Mouse (Mus musculus) liver, embryonic 13.5 days (tissue): Measurements from ENCODE around the gene Ret. TPM values are rescaled to one million over a fixed set of nuclear protein-coding genes. Genes with fewer than 3 reads are reported as not detected.

ENCODE experiments used
- ATAC-seq: fragments of 200-750 bp; cut with Nextera tagmentation; 2 replicates; pipeline ENCODE4 v1.8.0; 2017; ENCODE audit warnings: low read depth, mild to moderate bottlenecking, moderate number of reproducible peaks, moderate library complexity
- DNase-seq: peaks from one replicate; pipeline ENCODE4 v3.0.0; 2022
- H3K27ac ChIP-seq: fragments of 300-500 bp; sonication (generic); 2 replicates; pipeline ENCODE4 v1.5.1; 2015; ENCODE audit warnings: moderate library complexity, mild to moderate bottlenecking, inconsistent platforms
- H3K27me3 ChIP-seq: fragments of 300-500 bp; sonication (generic); 2 replicates; pipeline ENCODE4 v1.6.1; 2015; ENCODE audit warnings: mild to moderate bottlenecking, inconsistent platforms
- H3K36me3 ChIP-seq: fragments of 300-500 bp; sonication (generic); 2 replicates; pipeline ENCODE4 v1.6.1; 2015; ENCODE audit warnings: mild to moderate bottlenecking, inconsistent platforms
- H3K4me1 ChIP-seq: fragments of 300-500 bp; sonication (generic); replicated peaks from 2 replicates; pipeline ENCODE4 v1.6.1; 2015; ENCODE audit warnings: inconsistent platforms
- H3K4me2 ChIP-seq: fragments of 300-500 bp; sonication (generic); 2 replicates; pipeline ENCODE4 v1.6.1; 2015; ENCODE audit warnings: inconsistent platforms, mild to moderate bottlenecking, moderate library complexity
- H3K4me3 ChIP-seq: fragments of 300-500 bp; sonication (generic); replicated peaks from 2 replicates; pipeline ENCODE4 v1.5.1; 2015; ENCODE audit warnings: mild to moderate bottlenecking, inconsistent platforms
- H3K9ac ChIP-seq: fragments of 300-500 bp; sonication (generic); 2 replicates; pipeline ENCODE4 v1.6.1; 2015; ENCODE audit warnings: mild to moderate bottlenecking, inconsistent platforms
- H3K9me3 ChIP-seq: fragments of 300-500 bp; sonication (generic); replicated peaks from 2 replicates; pipeline ENCODE4 v1.6.1; 2016; ENCODE audit warnings: inconsistent platforms
- WGBS: fragments of 180-500 bp; shearing (Covaris S2); methylation state at CpG from one replicate; pipeline ENCODE4 v1.1.7; 2015; ENCODE audit not compliant: insufficient replicate concordance; 5-methylcytosine and 5-hydroxymethylcytosine counted together
- polyA plus RNA-seq: library from polyadenylated mRNA; unstranded; fragments of >200 nt; fragmentation: Nextera tagmentation; extraction: Ambion mirVana; gene quantifications from 2 replicates; pipeline ENCODE4 v1.2.1, GENCODE M21; 2015

Ret gene
- polyA plus RNA-seq, 1 experiment from 2014 or later = 0.02 TPM

DNA sequence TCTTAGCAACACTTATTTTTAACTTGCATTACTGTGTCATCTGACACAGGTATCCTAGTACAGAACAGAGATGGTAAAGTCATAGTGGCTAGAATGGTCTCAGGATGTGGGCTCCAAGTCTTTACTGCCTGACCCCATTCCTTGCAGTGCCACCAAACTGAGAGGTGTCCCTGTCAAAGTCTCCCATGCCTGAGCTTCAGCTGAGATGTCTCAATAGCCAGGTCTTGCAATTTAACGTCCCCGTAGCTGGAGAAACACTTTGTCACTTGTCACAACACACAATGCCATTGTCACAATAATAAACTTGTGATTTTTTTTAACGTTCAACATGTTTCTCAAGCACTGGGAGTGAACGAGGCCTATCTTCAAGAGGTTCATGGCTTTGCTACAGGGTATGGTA lies 47.4 kb downstream of the Ret start:
- Histone ChIP-seq H3K36me3 (no peaks in the 10 kb centered on the region), H3K9me3 (no peaks in the 10 kb centered on the region), H3K9ac (no peak overlapping the region), H3K27ac (no peak overlapping the region), H3K4me1 (no peaks in the 10 kb centered on the region), H3K4me2 (no peak overlapping the region), H3K27me3 (no peaks in the 10 kb centered on the region), H3K4me3 (no peak overlapping the region)
- WGBS = 68% methylated on average over 4 of the region's 4 CpGs
- no peak for ATAC-seq
- DNase-seq = no peak

DNA sequence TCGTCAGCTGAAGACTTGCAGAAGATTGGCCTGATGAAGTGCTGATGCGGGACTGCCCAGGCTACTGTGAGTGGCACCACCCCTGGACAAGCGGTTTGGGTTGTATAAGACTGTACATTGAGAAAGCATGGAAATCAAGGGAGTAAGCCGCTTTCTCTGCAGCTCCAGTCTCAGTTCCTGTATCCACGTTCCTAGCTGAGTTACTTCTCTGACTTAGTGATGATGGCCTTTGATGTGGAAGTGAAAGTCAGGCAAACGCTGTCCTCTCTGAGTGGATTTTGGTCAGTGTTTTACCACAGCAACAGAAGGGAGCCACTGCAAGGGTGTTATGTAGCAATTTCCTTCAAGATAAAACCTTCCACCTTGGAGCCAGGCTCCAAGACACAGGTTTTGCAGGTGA lies 56.6 kb downstream of the Ret start:
- ATAC-seq = no peak
- Histone ChIP-seq H3K4me2 (no peak overlapping the region), H3K9me3 (no peaks in the 10 kb centered on the region), H3K4me1 (peaks cover 21% of the 10 kb centered on the region), H3K9ac (no peak overlapping the region), H3K27ac (no peak overlapping the region), H3K4me3 (no peak overlapping the region), H3K27me3 (no peaks in the 10 kb centered on the region), H3K36me3 (no peaks in the 10 kb centered on the region)
- 69% methylated on average over 6 of the region's 6 CpGs for WGBS
- no peak for DNase-seq

DNA sequence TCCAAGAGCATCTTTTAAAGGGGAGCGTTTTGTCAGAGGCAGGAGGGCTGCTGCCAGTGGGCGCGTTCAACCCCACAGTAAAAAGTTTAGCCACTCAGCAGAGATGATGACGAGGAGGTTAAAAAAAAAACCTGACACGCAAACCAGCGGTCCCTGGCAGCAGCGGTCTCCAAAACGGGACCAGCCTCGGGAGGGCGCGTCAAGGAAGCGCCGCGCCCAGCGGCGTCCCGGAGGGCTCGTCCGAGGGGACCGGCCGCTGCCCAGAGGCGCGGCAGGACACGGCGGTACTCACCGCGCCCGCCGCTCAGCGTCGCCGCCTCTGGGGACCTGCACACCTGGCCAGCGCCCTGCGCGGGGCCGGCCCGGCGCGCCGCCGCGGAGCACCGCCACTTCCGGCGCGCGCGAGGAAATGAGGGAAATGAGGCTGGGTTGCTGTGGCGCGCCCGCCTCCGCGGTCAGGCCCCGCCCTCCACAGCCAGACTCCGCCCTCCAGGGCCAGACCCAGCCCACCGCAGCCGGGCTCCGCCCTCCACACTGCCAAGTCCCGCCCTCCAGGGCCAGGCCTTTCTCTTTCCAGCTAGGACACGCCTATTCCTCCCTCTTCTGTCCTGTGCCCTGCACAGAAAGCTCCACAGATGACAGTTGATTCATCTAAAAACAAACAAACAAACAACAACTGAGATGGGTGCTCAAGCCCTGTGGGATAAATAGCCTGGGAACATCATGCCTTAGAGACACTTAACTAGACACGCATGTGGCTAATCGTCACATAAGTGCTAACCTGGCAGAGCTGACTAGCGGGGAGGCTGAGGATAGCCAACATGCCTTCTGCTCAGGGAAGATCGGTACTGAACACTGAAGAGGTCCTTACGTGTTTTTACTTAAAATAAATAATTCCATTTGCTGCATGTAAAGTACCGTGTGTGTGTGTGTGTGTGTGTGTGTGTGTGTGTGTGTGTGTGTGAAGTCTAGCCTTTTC lies 58.5 kb downstream of the Ret start, which contains the start of gene Csgalnact2:
Csgalnact2 (minus strand) TSS at position 410 of the 979 bp plus-strand sequence.
- 6% methylated on average over 55 of the region's 66 CpGs for WGBS
- Histone ChIP-seq H3K4me2 (peak within 1 kb of the TSS; percentile 84), H3K9me3 (no peaks in the 10 kb centered on the region), H3K9ac (peak within 1 kb of the TSS; percentile 82), H3K27ac (peak within 1 kb of the TSS; percentile 75), H3K36me3 (no peaks in the 10 kb centered on the region), H3K4me1 (peaks cover 26% of the 10 kb centered on the region), H3K4me3 (peak within 1 kb of the TSS; percentile 81), H3K27me3 (no peaks in the 10 kb centered on the region)
- peak; percentile 93 for DNase-seq
- ATAC-seq = peak; percentile 96

DNA sequence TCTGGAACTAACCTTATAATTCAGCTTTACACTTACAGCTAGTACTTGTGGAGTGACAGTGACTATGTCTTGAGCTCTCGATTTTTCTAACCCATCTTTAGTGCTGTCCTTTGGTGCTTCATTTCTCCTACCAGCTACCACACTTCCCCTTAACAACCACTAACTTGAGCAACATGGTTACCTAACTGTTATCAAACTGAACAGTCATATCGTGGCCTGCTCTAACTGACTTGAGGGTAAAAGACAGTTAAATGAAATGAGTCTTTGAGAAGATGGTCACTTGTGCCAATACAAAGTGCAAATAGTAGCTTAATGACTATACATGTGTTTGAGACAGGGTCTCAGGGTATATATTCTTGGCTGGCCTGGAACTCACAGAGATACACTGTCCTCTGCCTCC lies 60.4 kb downstream of the Ret start:
- DNase-seq (no peak), ATAC-seq (no peak)
- peaks cover 26% of the 10 kb centered on the region for H3K4me1 ChIP-seq
- peak overlapping the region; percentile 2; the same call in 1 of the 2 replicates for H3K4me3 ChIP-seq
- H3K36me3 ChIP-seq = no peaks in the 10 kb centered on the region
- H3K4me2 ChIP-seq = peak overlapping the region; percentile 38
- 20% methylated on average over 2 of the region's 2 CpGs for WGBS
- no peaks in the 10 kb centered on the region for H3K9me3 ChIP-seq
- no peak overlapping the region for H3K27ac ChIP-seq
- H3K27me3 ChIP-seq = no peaks in the 10 kb centered on the region
- no peak overlapping the region for H3K9ac ChIP-seq

DNA sequence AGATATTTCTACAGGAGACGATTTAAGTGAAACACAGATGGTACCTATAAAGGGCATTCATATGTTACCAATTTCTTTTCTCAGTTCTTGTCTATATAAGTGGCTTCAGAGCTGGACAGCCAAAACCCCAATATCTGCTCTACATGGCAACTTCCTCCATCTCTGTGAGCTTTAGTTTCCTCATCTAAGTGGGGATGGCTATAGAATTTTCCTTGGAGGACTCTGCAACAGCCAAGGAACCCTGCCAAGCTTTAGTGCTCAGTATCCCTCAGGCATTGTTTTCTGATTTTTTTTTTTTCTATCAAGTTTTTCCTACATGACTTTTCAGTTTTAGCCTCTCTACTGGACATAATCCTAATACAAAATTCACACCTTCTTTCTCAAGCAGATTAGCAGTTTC lies 63.1 kb downstream of the Ret start:
- Histone ChIP-seq H3K36me3 (no peaks in the 10 kb centered on the region), H3K9me3 (no peaks in the 10 kb centered on the region), H3K4me3 (no peak overlapping the region), H3K4me1 (peaks cover 35% of the 10 kb centered on the region), H3K9ac (no peak overlapping the region), H3K4me2 (no peak overlapping the region), H3K27ac (no peak overlapping the region), H3K27me3 (no peaks in the 10 kb centered on the region)
- no peak for DNase-seq
- ATAC-seq = no peak
- 61% methylated on average over 1 of the region's 1 CpGs for WGBS

DNA sequence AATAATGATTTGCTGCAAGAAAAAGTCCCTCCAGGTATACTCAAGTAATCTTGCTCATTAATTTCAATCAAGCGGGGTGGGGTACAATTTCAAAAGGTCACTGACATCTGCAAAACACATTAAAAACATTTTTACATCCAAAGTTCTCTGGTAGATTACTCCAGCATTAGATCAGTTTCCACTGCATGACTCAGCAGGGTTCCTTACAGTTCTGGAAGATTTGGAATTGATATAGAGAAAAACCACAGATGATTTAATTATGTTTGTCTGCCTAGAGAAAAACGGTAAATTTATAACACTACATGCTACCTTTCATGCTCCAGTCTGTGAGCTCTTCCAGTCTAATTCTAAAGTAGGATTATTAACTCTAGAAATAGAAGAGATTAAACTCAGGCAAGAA lies 67.5 kb downstream of the Ret start:
- Histone ChIP-seq H3K36me3 (no peaks in the 10 kb centered on the region), H3K9me3 (no peaks in the 10 kb centered on the region), H3K4me2 (no peak overlapping the region), H3K4me3 (no peak overlapping the region), H3K4me1 (peaks cover 35% of the 10 kb centered on the region), H3K27me3 (no peaks in the 10 kb centered on the region), H3K27ac (no peak overlapping the region), H3K9ac (no peak overlapping the region; the same call in 1 of the 2 replicates)
- 48% methylated on average over 2 of the region's 2 CpGs for WGBS
- ATAC-seq = no peak
- DNase-seq = no peak

DNA sequence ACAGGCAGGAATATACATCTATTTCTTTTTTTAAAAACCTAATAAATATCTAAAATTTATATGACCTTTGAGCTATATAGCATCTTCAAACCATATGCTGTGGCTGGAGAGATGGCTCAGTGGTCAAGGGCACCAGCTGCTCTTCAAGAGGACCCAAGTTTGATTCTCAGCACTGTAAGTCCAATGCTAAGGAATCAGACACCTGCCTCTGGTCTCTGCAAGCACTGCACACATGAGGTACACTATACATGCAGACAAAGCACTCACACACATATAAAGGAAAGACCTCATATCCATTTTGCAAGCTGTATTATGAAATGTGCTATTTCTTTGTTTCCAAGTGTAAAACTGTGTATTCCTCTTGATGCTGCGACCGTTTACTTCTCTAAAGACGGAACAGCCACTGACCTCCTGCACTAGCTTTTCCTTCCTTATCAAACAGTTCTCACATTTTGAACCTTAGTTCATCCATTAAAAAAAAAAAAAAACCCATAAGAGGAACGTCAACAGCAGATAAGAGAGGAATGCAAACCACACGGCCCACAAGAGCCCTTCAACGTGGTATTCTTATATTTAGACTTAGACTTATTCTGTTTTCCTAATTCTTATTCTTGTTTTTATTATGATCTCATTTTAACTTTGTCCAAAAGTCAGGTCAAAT lies 69.6 kb downstream of the Ret start:
- peaks cover 11% of the 10 kb centered on the region for H3K36me3 ChIP-seq
- no peak for DNase-seq
- peaks cover 31% of the 10 kb centered on the region for H3K4me1 ChIP-seq
- ATAC-seq = peak; percentile 74
- H3K9ac ChIP-seq = peak overlapping the region; percentile 36; the same call in 1 of the 2 replicates
- H3K4me3 ChIP-seq = no peak overlapping the region
- H3K4me2 ChIP-seq = peak overlapping the region; percentile 34
- no peaks in the 10 kb centered on the region for H3K27me3 ChIP-seq
- WGBS = 5% methylated on average over 6 of the region's 6 CpGs
- H3K27ac ChIP-seq = peak overlapping the region; percentile 78
- no peaks in the 10 kb centered on the region for H3K9me3 ChIP-seq

DNA sequence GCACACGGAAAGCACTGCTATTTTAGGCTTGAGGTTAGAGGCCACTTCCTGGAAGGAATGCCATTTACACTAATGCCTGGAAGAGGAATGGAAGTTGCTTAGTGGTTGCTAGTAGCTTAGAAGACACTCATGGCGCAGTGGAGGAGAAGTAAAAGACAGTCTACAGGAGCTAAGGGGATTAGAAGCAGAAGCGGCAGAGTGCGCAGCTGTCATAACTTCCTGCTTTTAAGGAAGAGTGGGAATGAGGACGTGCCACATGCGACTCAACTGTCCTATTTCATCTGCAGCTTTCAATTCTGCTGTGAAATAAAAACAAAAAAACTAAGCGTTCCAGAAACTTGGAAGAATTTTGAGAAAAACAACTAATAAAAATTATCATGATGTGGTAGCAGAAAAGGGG lies 70.3 kb downstream of the Ret start:
- Histone ChIP-seq H3K27me3 (no peaks in the 10 kb centered on the region), H3K27ac (peak overlapping the region; percentile 78), H3K36me3 (peaks cover 18% of the 10 kb centered on the region), H3K9me3 (no peaks in the 10 kb centered on the region), H3K9ac (no peak overlapping the region), H3K4me3 (no peak overlapping the region), H3K4me1 (peaks cover 31% of the 10 kb centered on the region), H3K4me2 (peak overlapping the region; percentile 34)
- ATAC-seq (0 out of 2 replicates have a peak, but pooled peaks have one; percentile 29), DNase-seq (no peak)
- 34% methylated on average over 7 of the region's 7 CpGs for WGBS

DNA sequence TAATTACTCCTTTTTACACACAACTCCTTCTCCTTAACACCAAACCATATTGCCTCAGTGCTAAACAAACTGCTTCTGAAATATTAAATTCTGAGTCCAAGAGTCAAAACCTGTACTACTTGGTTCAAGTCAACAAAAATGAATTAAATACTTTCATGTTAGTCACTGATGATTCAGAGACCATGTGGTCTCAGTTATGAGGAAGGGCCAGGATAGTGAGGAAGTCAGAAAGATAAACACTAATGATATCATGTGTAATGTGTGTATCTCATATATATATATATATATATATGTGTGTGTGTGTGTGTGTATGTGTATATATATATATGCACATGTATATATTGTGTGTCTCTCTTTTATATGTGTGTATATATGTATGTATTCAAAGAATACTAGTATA lies 70.9 kb downstream of the Ret start:
- Histone ChIP-seq H3K4me1 (peaks cover 29% of the 10 kb centered on the region), H3K9me3 (no peaks in the 10 kb centered on the region), H3K36me3 (peaks cover 23% of the 10 kb centered on the region), H3K27me3 (no peaks in the 10 kb centered on the region), H3K9ac (no peak overlapping the region), H3K4me3 (no peak overlapping the region), H3K4me2 (no peak overlapping the region), H3K27ac (no peak overlapping the region)
- ATAC-seq (no peak), DNase-seq (no peak)

DNA sequence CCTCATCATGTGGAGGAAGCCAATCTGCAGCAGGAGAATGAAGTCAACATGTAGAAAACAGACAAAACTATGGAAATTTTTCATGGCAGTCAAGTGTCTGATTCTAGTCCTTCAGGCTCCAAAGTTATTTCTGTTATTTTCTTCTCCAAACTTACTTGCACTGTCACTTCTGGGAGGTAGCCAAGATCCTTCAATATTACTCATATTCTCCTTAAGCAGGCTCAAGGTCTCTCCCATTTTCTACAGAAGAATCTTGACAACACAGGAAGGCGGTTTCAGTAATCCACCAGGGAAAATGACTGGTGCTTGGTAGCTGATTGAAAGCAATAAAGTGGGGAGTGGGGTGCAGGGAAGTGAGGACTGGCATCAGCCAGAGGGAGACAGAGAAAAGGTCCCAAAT lies 74.8 kb downstream of the Ret start:
- 81% methylated on average over 1 of the region's 1 CpGs for WGBS
- ATAC-seq = no peak
- peaks cover 36% of the 10 kb centered on the region for H3K36me3 ChIP-seq
- H3K27ac ChIP-seq = no peak overlapping the region
- H3K27me3 ChIP-seq = no peaks in the 10 kb centered on the region
- no peak overlapping the region for H3K9ac ChIP-seq
- H3K4me1 ChIP-seq = peaks cover 9% of the 10 kb centered on the region
- DNase-seq = no peak
- H3K4me3 ChIP-seq = no peak overlapping the region
- H3K9me3 ChIP-seq = no peaks in the 10 kb centered on the region
- H3K4me2 ChIP-seq = no peak overlapping the region

DNA sequence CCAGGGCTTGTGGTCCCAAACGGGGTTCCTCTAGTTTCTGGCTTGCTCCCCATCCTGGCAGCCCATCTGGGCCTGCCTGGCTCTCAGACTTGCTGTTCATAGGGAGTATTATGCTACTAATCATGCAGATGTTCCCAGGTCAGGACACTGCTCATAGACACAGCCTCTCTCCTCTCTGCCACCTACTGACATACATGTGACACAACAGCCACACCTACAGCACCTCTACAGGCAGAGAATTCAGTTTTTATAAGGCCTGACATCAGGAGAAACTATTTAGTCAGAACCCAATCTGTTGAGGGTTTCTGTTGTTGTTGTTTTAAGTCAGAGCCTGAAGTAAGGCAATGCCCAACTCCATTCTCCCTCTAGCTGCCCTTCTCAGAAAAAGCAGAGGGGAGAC lies 85.7 kb downstream of the Ret start:
- ATAC-seq = no peak
- Histone ChIP-seq H3K27ac (no peak overlapping the region), H3K4me3 (no peak overlapping the region), H3K9ac (no peak overlapping the region), H3K4me2 (no peak overlapping the region), H3K36me3 (peaks cover 17% of the 10 kb centered on the region), H3K9me3 (no peaks in the 10 kb centered on the region), H3K27me3 (no peaks in the 10 kb centered on the region), H3K4me1 (no peaks in the 10 kb centered on the region)
- WGBS = 57% methylated on average over 1 of the region's 1 CpGs
- no peak for DNase-seq
